Mouse (Mus musculus) mouse embryonic stem cell (cell line): ENCODE results near the gene Chd2.

Experiments
- in situ Hi-C, 2 experiments: fragments of 300-500 bp; cut with MboI; formaldehyde crosslinking; loops; 1 replicate in 1 of 2; 3 replicates in 1 of 2; pipeline ENCODE4 v1.14.3; 2019 to 2020; ENCODE audit warnings: low sequenced_read_pairs in 2 of 2, low pct_unique_long_range_greater_than_20kb in 1 of 2, mixed read lengths in 1 of 2; ENCODE audit not compliant: unreplicated experiment in 1 of 2

Gene Chd2

DNA sequence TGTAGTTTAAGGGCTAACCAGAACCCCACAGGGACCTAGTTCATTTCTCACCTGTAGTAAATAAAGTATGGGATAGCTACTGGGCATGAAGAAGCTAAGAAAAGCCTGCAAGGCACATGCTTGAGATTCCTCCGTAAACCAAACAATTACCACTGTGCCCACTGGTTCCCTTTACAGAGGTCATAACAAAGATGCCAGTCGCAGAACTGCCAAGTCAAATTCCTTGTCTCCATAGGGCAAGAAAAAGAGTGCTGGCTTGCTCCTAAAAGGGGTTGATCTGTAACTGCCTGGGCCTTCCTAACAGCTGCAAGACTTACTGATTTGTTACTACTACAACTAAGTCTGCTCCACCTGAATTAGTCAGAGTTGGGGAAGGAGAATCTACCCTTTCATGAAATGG lies 32.9 kb downstream of the Chd2 start:
- in situ Hi-C loops, result loop anchor here (5.0 to 10.0 kb wide), 2 partner anchors 36 to 64 kb away; no protein-coding TSS in a partner anchor

DNA sequence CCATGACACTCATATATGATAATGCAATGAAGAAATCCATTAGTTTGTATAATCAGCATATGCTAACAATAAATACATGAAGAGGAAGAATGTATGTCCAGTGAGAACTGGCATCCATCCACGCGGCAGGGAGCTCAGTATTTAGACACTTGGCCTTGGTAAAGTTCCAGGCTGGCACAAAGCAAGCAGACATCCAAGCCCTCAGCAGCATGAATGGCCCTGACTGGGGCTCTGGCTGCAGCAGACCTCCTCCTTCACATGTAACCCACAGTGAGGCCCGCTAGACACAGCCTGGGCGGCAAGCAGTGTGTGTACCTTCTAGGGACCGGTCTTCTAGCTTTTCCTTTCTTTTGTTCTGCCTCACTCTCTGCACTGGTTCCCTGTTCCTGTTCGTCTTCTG lies 34.1 kb downstream of the Chd2 start:
- in situ Hi-C loops, result loop anchor here (5.0 to 10.0 kb wide), 2 partner anchors 35 to 63 kb away; no protein-coding TSS in a partner anchor

GRCm38 (mm10) chr7:73506852-73507251 lies 34.8 kb downstream of the Chd2 start:
- in situ Hi-C loops, result loop anchor here (5.0 to 10.0 kb wide), 2 partner anchors 35 to 62 kb away; no protein-coding TSS in a partner anchor

DNA sequence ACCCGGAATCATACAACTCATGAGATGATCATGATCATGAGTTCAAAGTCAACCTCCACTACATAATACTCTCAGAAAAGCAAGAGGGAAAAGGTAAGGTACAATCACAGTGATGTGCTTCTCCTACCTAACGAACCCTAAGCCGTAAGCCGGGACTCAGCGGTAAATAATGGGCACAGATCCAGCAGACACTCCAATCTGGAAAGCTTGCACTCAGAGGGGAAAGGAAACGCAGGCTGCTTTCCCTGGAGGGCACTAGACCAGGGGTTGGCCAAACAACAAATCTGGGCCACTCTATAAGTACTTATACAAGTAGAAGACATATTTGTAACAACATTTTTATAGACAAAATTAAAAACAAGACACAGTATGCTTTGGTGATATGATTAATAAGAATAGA lies 36.4 kb downstream of the Chd2 start:
- in situ Hi-C loops, result loop anchor here (5.0 to 10.0 kb wide), 2 partner anchors 33 to 60 kb away; no protein-coding TSS in a partner anchor

- in situ Hi-C loops, result no loop called here
Measured at GRCm38 (mm10) chr7:73498200-73498599, 43.4 kb downstream of the Chd2 start.

DNA sequence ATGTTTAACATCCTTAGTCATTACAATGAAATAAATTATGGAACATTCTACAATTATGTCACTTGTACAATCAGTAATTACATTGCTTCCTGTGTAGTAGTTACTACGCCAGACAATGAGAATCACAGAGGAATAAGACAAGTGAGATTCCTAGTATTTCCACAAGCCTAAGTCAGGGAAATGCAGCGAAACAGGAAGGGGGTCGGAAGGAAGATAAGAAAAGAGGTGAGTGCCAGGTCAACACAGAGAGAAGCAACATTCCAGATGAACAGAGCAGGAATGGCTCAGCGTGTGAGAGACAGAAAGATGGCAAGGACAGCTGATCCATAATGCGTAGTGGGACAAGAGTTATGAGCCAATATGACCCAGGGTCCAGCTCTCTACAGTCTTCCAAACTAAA lies 52.4 kb downstream of the Chd2 start:
- in situ Hi-C loops, result no loop called here

DNA sequence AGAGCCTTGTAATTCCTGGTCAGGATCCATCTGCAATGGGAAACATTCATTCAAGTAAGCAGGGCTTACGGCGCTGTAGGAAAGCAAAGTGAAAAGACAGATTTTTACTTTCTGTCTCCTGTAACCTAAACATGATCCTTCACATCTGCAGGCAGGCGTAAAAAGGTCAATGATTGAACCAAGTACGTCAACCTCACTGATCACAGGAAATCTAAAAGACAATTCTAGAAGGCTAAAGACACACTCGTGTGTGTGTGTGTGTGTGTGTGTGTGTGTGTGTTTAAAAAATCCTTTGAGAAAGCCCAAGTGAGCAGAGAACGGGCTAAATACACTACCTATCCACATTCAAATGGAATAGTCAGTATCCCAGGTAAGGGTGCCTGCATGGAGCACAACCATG lies 60.5 kb downstream of the Chd2 start:
- in situ Hi-C loops, result loop anchor here in 1 of 2 experiments (5.0 kb wide), 1 partner anchor 39 kb away; no protein-coding TSS in a partner anchor

GRCm38 (mm10) chr7:73479506-73479905 lies 62.1 kb downstream of the Chd2 start:
- in situ Hi-C loops, result no loop called here

GRCm38 (mm10) chr7:73478157-73479058 lies 63.2 kb downstream of the Chd2 start:
- in situ Hi-C loops, result no loop called here

DNA sequence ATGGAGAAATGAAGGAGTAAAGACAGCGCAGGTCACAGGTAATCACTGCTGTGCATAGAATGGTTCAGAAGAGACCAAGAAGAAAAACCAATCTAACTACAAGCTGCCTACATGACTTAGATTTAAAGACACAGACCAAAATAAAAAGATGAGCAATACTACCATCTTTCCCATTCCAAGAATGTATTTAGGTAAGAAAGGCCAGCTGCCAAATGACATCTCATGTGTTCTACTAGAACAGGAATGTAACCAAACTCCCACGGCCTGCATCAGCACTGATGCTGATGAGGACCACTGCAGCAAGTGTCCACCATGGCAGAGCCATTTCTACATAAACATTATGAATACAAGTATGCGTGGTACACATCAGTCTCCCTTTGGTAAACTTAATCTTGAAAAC lies 73.9 kb downstream of the Chd2 start:
- in situ Hi-C loops, result no loop called here

- in situ Hi-C loops, result no loop called here
Measured at GRCm38 (mm10) chr7:73463546-73463945, 78.1 kb downstream of the Chd2 start.

DNA sequence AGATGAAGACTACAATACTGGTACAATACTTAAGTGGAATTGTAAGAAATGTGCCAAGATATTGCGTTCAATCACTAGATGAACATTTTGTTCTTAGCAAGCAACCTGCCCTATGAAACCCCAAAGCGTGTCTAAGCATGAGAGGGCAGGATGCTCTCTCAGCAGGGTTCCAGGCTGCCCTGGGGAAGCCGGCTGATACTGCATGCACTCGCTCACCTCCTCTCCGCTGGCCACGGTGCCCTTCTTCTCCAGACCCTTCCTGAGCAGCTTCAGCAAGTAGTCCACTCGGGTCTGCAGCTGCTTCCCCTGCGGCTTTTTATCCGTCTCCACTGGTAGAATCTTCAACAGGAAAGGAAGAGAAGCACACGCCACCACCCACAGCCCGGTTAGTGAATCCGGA lies 87.5 kb downstream of the Chd2 start:
- in situ Hi-C loops, result no loop called here

GRCm38 (mm10) chr7:73452187-73452808 lies 89.3 kb downstream of the Chd2 start:
- in situ Hi-C loops, result no loop called here

GRCm38 (mm10) chr7:73451594-73451993 lies 90.0 kb downstream of the Chd2 start:
- in situ Hi-C loops, result no loop called here

- in situ Hi-C loops, result loop anchor here (5.0 to 25.0 kb wide), 3 partner anchors 40 to 195 kb away; no protein-coding TSS in a partner anchor
Measured at GRCm38 (mm10) chr7:73442246-73442645, 99.4 kb downstream of the Chd2 start.

DNA sequence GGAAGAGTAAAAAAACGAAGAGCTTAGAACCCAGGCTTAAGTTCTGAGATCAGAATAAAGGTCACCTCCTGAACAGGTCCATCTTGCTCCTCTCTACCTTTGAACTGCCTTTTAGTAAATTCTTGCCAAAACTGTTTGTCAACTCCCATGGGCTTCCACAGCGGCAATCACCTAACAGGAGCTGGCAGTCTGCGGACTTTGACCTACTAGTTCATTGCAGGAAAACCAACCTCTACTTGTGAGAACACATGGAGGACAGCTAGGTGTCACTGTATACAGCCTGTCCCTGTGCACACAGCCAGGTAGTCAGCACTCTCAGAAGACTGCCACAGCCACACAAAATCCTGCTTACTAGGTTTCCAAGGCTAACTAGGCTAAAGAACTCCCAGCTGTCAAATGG lies 99.8 kb downstream of the Chd2 start:
- in situ Hi-C loops, result loop anchor here (5.0 to 25.0 kb wide), 3 partner anchors 40 to 195 kb away; no protein-coding TSS in a partner anchor

DNA sequence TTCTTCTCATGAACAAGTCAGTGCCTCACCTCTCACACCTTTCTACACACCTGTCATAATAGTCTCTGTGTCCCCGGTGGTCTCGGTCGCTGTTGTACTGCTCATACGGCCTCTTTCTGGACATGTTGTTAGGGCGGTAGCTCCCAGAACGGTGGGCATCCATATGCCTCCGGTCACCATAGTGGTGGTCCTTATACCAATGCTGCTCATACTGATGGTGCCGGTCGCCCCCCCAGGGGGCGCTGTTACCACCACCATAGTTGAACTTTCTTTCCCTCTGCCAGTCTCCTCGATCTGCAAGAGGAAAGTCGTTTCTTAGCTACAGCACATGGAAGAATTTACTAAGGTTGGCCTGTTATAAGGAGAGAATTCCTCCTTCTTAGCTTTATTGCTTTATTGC lies 105.9 kb downstream of the Chd2 start:
- in situ Hi-C loops, result loop anchor here in 1 of 2 experiments (25.0 kb wide), 1 partner anchor 202 kb away; no protein-coding TSS in a partner anchor

DNA sequence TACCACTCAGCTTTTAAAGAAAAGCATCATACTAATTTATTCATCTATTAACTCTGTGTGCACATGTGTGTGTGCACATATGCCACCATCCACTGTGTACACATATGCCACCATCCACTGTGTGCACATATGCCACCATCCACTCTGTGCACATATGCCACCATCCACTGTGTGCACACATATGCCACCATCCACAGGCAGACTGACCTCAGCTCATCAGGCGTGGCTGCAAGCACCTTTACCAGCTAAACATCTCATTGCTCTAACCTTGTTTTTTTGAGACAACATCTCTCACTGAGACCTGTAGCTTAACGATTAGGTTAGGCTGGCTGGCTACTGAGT lies 107.3 kb downstream of the Chd2 start:
- in situ Hi-C loops, result loop anchor here in 1 of 2 experiments (25.0 kb wide), 1 partner anchor 203 kb away; no protein-coding TSS in a partner anchor

DNA sequence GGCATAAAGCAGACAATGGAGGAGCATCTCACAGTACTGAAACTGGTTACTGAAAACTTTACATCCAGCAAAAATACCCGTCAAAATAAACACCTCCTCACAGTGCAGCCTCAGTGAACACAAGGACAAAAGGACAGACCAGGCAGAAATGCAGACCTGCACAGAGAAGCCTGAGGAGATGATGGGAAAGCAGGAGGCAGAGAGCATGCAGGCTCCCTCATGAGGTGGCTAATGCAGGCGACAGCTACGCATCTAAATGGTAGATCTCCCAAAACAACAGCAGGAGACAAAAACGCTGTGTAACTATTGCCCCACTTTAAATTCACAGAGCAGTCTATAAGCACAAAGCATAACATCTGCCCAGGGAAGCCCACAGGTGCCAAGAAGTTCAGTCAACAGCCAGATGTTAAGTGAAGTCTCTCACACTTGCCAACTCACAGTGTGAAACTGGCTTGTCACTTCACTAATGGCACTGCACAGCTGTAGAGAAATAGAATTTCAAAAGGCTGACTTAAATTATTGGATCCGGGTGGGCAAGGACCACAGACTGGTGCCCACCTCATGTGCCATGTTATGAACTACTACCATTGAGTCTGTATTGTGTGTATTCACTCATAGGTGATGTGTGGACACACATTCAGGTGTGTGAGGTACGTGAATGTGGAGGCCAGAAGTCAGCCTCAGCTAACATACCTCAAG lies 107.8 kb downstream of the Chd2 start:
- in situ Hi-C loops, result loop anchor here in 1 of 2 experiments (25.0 kb wide), 1 partner anchor 204 kb away; no protein-coding TSS in a partner anchor
